Mouse (Mus musculus) MN1 (cell line): ENCODE measurements around the gene Med6.
A peak's percentile ranks its signal among the peaks of the same experiment; 100 is the strongest.

ENCODE experiments used
- DNase-seq: peaks from one replicate; pipeline ENCODE4 v3.0.0-alpha.2; 2016; ENCODE audit warnings: low spot score

Med6 gene

DNA sequence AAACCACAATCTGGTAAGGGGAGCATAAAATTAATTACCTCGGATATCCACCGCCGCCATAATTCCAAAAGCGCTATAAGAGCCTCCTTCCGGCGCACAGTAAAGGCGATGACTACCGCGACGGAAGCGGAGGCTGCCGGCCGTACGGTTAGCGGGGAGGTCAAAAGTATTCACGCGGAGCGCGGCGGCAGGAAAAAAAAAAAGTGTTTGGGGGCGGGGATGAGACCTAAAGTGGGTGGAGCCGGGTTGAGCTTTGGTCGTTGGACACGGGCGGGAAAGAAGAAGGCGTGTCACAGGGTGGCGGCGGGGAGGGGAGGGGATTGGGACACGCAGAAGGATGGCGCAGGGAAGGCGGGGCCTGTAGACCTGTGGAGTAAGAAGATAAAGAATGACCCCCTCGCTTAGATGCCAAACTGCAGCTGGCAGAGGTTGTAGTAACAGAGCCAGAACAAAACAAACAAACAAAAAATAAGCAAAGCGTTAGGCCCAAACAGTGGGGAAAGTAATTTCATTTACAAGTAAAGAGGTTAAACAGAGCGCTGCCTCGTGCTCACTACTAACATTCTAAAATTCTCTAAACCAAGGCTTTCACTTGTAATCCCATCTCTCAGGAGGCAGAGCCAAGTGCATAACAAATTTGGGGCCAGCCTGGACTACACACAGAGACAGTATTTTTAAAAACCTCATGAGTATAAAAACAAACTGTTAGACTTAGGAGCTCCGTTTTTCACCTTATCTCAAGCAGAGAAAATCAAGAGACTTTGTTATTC lies at the start of gene Med6:
TSS of gene Med6 (minus strand) at position 107 of the 770 bp plus-strand sequence.
- DNase-seq, result peak; percentile 99

DNA sequence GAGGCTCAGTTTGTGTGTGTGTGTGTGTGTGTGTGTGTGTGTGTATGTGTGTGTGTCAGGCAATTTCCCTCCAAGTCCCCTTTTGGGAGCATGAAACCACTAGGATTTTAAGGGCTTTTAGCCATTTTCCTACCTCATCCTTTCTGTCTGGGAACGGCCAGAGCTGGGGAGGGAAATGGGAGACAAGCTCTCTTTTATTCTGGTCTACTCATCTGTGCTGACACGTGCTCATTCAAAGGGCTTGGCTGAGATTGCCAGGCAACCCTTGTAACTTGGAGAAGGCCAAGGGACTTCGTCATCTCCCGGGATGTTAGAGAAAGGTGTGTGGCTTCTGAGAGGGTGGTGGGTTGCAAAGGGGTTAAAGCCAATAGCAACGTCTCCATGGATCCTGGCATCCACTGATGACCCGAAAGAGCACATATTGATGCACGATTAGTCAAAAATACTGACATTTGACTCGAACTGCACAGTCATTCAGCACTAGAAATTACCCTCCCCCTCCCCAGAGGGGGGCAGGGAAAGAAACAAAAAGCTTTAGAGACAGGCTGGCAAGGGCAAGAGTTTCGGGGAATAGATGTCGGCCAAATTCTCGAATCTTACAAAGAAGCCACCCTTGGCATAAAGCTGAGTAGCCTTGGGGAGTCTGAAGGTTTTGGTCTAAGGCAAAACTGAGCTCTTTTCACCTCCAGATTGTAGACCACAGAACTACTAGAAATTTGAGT lies 47.7 kb upstream of the Med6 start:
- DNase-seq, result no peak

- DNase-seq, result no peak
These were observed 45.8 kb upstream of the Med6 start for GRCm38 (mm10) chr12:81640656-81641055.

DNA sequence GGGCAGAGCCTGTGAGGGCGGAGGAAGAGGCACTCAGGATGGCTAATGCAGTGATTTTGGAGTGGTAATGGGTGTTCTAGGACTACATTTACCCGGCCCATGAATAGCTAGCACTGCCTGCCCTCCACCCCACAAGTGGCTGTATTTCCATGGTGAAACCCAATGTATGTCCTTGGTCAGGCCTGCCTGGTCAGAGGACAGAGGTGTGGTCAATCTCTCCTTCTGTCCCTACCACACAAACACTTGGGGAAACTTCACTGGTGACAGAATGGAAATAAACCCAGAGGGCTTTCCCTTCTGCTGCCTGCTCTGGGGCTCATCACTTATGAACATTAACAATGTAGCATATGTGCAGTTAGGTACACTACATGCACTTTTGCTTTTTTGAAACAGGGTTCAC lies 38.4 kb upstream of the Med6 start:
- no peak for DNase-seq

- no peak for DNase-seq
These were observed 37.0 kb upstream of the Med6 start for GRCm38 (mm10) chr12:81631661-81632401.

GRCm38 (mm10) chr12:81630915-81631660 lies 36.3 kb upstream of the Med6 start, which contains the start of gene Ttc9:
TSS of gene Ttc9 (plus strand) at chr12:81631249.
- no peak for DNase-seq

GRCm38 (mm10) chr12:81630520-81630914 lies 35.7 kb upstream of the Med6 start:
- DNase-seq, result no peak

- no peak for DNase-seq
These were observed 33.3 kb upstream of the Med6 start for GRCm38 (mm10) chr12:81628091-81628490.

GRCm38 (mm10) chr12:81627426-81627825 lies 32.6 kb upstream of the Med6 start:
- no peak for DNase-seq

DNA sequence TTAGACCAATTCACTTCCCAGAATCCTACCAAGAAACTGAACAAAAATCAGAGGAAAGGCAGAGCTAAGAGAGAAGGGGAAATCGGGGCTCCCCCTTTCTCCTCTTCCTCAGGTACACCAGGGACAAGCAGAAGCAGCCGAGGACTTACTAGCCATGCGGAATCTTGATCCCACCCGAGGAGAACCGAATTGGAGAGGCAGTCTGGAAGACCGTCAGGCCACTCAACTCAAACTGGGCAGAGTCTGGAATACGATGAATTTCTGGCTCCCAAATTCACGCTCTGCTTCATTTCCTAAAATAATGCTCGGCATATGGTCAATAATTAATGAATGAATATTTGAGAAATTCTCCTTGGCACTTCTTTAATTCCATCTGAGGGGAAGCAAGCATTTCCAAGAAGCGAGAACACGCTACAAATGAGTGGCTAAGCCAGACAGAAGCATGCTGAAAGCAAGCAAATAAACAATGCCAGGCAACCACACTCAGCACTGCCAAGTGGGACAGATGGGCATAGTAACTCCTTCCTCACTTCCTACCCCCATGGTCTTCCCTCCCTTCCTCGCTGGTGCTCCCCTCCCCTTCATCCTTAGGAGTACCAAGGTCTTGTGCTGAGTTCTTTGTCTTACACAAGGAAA lies 31.5 kb upstream of the Med6 start:
- DNase-seq, result no peak

- no peak for DNase-seq
These were observed 28.6 kb upstream of the Med6 start for GRCm38 (mm10) chr12:81623377-81623776.

GRCm38 (mm10) chr12:81619302-81619701 lies 24.5 kb upstream of the Med6 start:
- peak; percentile 92 for DNase-seq

GRCm38 (mm10) chr12:81616980-81617379 lies 22.2 kb upstream of the Med6 start:
- DNase-seq, result peak; percentile 48

GRCm38 (mm10) chr12:81615807-81616206 lies 21.0 kb upstream of the Med6 start:
- no peak for DNase-seq

DNA sequence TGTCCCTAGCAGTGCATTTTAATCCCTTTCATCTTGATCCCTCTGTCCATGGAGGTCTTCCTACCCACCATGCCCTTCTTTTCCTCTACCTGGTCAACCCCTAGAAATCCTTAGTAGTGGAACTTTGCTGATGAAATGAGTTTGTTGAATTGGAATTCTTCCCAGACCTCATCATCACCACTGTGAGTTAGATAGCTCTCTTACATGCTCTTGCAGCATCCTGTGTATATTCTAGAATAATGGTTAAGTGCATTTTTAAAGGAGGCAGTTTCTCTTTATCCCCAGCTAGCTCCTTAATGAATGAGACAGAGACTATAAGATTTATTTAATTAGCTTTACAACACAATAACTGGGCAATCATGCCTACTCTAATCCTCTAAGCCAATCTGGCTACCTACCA lies 14.6 kb upstream of the Med6 start:
- DNase-seq, result peak; percentile 56

DNA sequence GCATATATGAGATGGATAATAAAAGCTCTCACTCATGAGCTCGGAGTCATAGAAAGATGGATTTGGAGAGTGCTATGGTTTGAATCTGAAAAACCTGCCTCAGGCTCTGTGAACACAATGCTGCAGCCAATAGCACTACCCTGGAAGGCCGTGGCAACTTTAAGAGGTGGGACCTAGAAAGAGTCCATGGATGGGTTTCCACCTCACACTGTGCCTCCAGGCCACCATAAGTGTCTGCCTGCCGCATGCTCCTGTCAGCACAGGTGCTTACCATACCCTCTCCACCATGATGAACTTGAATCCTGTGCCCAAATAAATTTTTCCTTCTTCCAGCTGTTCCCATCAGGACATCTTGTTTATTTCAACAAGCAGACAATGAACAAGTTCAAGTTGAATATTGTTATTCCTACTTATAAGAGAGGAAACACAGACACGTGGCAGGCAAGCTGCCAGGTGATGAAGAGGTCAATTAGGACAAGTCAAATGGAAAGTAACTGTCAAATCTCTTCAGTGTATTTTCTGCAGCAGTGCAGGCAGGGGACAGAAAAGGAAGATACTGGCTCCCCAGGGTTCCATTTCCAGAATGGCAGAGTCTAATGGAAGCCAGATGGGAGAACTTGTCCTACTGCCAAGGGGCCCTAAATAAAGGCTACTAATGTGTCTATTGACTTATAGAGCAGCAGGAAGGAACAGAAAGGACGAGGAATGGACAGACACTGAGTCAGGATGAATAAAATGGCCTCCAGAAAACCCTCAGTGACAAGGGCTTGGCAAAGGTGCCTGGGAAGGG lies 10.4 kb upstream of the Med6 start:
- DNase-seq, result peak; percentile 81

DNA sequence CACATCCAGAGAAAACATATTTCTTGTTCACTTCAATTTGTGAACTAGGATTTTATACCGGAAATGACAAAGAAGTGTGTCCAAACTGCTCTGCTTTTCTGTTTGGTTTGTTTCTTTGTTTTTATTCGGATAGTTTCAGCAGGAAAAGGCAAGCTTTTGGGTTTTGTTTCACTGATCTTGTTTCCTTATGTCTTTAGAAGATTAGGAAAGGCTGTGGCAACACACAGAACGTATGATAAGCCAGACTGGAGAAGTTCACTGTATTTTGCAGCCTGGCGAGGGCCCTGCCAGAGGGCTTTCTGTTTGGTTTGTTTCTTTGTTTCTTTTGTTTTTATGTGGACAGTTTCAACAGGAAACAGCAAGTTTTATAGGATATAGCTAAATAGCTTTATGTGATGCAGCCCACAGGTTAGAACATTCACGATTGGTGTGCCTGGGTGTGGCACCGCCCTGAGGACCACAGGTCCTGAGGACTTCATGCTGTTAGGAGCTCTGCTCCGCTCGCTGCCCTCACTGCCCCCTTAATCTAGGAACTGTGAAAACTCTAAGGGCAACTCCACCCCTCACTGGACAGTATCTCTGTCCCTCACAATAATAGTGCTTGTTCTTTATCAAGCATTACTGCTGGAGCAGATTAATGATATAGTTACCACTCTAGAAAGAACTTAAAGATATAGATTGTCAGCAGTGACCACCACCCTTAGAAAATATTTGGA lies 1.9 kb upstream of the Med6 start:
- no peak for DNase-seq

DNA sequence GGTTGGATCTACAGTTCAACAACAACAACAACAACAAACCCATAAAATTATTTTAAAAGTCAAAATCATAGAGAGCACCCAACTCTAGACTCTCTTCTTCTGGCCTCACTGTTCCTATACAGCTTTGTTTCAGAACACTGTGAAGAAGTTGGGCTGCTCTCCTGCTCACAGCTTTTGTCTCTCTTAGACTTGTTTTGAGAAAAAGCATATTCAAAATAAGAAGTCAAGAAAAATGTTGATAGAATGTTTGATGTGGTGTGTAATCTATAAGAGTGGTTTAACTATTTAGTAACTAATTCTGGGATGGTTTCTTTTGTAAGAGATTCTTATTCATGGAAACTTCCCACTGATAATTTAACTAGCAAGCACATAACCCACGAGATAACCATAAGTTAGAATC lies 26.4 kb downstream of the Med6 start, which contains the start of gene Adam21:
TSS of gene Adam21 (minus strand) at position 101 of the 400 bp plus-strand sequence.
- no peak for DNase-seq

- no peak for DNase-seq
These were observed 26.9 kb downstream of the Med6 start for GRCm38 (mm10) chr12:81567931-81568330.

GRCm38 (mm10) chr12:81564173-81564572 lies 30.6 kb downstream of the Med6 start:
- DNase-seq, result no peak
